Mouse (Mus musculus): ENCODE measurements at regions not wholly inside any gene's neighbourhood (a gene's known extent, or its start where the extent isn't known, plus 50 kb on each side); places are given as distances from the start of the nearest gene placed in this dataset.

GRCm38 (mm10) chr14:48580396-48580795 lies 93.2 kb downstream of the Otx2 start:
- H3K27me3 ChIP-seq, result no peaks in the 10 kb centered on the region
- no peaks in the 10 kb centered on the region for H3K4me1 ChIP-seq (replicated peaks)
- H3K9me3 ChIP-seq, result no peaks in the 10 kb centered on the region
- no peak overlapping the region for H3K9ac ChIP-seq
- no peak overlapping the region for H3K4me3 ChIP-seq
- no peaks in the 10 kb centered on the region for H3K36me3 ChIP-seq
- no peak overlapping the region for H3K4me2 ChIP-seq
- H3K27ac ChIP-seq (replicated peaks), result no peak overlapping the region
- 33% methylated on average over 9 of the region's 9 CpGs for WGBS
- no peak for ATAC-seq (ENCODE audit: low FRiP score, low read depth)

GRCm38 (mm10) chr14:48579985-48580384 lies 93.6 kb downstream of the Otx2 start:
- no peak overlapping the region for H3K27ac ChIP-seq (replicated peaks)
- no peak overlapping the region for H3K4me2 ChIP-seq
- no peak overlapping the region for H3K9ac ChIP-seq
- 87% methylated on average over 5 of the region's 5 CpGs for WGBS
- no peaks in the 10 kb centered on the region for H3K27me3 ChIP-seq
- no peak for ATAC-seq (ENCODE audit: low FRiP score, low read depth)
- no peaks in the 10 kb centered on the region for H3K36me3 ChIP-seq
- H3K4me3 ChIP-seq, result no peak overlapping the region
- H3K9me3 ChIP-seq, result no peaks in the 10 kb centered on the region
- H3K4me1 ChIP-seq (replicated peaks), result no peaks in the 10 kb centered on the region

Measured in hindbrain, embryonic 15.5 days (tissue).